Mouse (Mus musculus) inflammation-experienced regulatory T-cells, adult 6 months (primary cell): Measurements from ENCODE around the gene Rps19. TPM values are rescaled to one million over a fixed set of nuclear protein-coding genes. Genes with fewer than 3 reads are reported as not detected.
"Not testable (repeated sequence)": the region's sequence is repeated elsewhere in the genome, so short reads cannot be mapped to it uniquely, and the experiment has no call there.

Experiments used
- ATAC-seq: one replicate; pipeline ENCODE4 v1.8.0; 2017
- polyA plus RNA-seq, 3 experiments: library from polyadenylated mRNA; unstranded; fragments of 100-300 nt; shearing (Covaris generic); gene quantifications; one replicate each; pipeline ENCODE4 v1.2.1; 2017

Gene Rps19
- over 10,000 TPM in 2 of 3 experiments, 1,000 to 10,000 TPM in 1; 7,402 to 12,964 (median 12,716) TPM for polyA plus RNA-seq

DNA sequence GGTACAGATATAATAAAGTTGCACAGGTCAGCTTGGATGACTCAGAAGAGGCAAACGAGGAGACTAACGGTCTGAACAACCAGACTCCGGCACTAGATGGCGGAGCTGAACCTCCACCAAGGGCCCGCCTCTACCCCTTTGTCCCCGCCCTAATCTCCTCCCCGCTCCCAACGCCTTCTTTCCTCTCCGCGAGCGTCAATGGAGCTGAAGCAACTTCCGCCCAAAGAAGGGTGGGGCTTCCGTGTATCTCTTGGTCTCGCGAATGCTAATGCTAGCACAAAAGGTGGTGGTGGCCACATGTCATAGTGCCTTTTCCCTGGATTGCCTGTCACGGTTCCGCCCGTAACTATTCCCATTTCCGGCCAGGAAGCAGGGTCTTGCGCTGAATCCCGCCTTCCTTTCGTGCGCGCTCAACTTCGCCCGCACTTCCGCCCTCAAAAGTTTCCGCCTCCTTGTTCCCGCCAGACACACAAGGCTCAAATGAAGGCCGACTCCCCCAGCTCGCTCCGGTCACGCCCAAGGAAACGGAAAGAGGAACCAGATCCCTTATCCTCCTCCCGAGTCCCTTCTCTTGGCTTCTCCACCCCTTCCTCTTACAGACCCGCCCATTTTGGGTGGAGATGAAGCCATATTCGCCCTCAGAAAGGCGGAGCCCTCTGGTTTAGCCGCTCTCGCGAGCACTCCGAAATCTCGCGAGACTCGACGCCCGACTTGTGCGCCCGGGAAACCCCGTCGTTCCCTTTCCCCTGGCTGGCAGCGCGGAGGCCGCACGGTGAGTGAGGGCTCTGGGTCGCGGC, at the start of gene Rps19:
Rps19 (plus strand) TSS at position 476 of the 797 bp plus-strand sequence.
- peak; percentile 86 for ATAC-seq

DNA sequence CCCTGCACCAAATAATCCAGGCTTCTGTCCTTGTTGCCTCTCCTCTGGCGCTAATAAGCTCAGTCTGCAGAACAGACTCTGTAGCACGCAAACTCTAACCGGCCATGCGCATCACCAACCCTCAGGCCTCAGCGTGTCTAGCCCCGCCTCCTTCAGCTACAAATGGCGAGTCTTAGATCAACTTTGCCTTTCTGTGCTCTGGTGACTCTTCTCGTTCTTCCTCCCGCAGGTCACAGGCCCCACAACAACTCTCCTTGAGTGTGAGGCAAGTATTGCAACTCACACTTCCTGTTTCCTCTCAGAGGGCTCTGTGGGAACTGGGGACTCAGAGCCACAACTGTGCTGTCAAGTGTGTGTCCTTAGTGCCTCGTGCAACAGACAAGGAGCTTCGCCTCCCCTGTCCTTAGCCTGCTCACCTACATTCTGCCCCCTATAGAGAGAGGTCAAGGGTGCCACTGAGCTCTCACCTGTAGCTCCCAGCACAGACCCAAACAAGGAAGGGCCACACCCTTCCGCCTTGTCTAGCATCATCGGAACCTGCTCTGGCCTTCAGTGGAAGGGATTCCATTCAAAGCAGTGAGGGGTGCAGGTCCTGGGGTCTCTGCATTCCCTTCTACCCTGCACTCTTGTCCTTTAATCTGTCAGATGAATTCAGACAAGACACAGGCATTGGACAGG, 45.3 kb upstream of the Rps19 start:
- peak; percentile 93 for ATAC-seq

DNA sequence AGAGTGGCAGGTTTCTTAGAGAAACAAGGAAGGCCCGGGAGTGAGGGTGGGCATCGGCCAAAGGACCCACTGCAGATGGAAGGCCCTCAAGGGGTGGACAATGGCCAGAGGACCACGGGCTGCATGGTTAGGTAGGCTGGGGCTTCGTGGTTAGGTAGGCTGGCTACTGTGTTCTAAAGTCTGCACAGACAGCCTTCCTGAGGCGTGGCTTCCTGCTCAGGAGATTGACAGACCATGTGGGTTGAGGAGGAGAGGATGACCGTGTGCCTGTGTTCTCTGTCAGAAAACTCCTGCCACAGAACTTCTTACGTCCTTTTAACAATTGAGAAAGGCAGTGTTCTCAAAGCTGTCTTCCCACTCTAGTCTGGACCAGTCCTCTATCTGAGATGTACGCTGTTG, 44.8 kb upstream of the Rps19 start:
- ATAC-seq: no peak

DNA sequence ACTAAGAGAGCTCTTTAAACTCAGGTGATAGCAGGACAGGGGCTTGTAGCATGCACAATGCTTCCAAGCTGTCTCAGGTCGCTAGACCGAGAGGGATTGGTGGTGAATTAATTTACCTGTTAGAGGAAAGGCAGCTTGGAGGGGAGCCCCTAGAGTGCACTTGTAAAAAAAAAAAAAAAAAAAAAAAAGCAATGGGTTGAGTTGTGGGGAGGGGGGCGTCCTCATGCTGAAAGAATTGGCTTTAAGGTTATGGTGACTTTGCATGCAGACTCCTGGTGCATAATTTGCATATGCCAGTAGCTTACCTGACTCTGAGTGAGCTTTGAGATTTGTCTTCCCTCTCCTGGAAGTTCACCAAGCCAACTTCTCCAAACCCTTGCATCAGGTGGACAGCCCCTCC, 43.8 kb upstream of the Rps19 start:
- no peak for ATAC-seq

DNA sequence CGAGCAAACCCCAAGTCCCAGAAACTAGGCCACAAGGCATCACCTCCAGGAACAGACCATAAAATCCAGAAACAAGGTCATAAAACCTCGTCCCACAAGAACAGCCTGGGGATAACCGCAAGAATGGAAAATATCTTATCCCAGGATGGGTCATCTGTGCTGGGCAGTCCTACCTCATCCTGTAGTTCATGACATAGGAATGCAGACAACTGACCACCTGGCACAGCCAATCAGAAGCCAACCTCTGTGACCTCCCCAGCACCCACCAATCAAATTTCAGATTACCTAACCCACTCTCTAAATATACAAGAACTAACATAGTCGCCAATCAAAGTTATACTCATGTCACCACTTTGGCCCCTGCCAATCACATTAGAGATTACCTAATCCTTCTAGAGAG, 43.2 kb upstream of the Rps19 start:
- ATAC-seq: no peak

DNA sequence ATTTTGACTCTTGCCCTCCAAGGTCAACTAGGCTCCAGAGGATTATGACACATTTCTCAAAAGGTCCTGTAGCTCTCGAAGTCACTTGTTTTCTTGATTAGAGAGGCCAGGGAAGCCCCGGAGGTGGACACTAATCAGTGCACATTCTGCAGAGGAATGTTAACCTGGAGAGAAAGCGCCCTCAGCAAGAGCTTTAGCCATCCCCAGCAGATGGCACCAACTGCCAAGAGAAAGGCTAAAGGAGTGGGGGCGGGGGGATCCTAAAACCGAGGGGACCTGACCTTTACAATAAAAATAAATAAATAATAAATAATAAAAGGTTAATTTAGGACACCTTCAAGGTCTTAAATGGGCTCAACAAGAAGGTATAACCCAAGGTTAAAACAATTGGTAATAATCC, 40.0 kb upstream of the Rps19 start:
- no peak for ATAC-seq

DNA sequence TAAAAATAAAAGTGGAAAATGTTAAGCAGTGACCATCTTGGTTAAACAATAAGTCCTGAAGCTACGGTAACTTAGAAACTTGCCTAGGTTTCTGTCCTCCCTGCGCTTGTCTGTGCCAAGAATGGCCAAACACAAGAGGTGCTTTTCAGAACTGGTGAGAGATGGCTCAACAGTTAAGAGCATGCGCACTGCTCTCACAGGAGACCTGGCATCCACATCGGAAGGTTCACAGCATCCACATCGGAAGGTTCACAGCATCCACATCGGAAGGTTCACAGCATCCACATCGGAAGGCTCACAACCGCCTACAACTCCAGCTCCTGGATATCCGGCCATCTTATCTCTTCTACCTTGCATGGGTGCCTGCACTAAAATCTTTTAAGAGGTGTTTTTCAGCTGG, 39.0 kb upstream of the Rps19 start:
- no peak for ATAC-seq

DNA sequence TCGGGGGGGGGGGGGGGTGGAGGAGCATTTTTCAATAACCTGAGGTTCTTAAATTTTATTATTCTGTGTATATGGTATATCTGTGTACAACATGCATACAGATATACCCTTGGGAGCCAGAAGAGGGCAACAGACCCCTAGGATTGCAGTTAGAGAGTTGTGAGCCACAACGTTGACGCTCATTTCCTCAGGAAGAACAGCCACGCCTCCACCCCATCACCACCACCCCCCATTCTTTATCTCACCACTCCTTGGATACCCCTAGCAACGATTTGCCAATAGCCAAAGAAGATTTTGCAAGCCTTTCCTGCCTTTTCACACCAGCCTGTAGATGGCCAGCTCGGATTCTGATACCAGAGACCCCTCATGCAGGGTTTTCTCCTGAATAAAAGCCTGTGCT, 38.5 kb upstream of the Rps19 start:
- ATAC-seq: no peak

DNA sequence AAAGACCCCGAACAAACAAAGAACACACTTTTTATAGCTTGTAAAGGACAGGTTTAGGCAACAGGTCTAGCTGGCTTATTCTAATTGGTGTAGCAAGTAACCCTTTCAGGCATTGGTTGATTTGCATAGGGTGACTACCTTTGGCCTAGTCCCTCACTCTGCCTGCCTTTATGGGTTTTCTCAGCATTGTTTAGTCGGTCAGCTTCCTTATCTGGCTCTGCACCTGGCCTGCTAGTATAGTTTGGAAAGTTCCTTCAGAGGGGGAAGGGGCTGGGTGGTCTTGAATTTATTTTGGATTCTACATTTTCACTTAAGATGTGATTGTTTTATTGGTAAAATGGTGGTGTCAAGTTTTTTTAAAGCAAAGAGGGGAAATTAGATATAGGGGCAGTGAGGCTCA, 37.6 kb upstream of the Rps19 start:
- ATAC-seq: not testable (repeated sequence)

DNA sequence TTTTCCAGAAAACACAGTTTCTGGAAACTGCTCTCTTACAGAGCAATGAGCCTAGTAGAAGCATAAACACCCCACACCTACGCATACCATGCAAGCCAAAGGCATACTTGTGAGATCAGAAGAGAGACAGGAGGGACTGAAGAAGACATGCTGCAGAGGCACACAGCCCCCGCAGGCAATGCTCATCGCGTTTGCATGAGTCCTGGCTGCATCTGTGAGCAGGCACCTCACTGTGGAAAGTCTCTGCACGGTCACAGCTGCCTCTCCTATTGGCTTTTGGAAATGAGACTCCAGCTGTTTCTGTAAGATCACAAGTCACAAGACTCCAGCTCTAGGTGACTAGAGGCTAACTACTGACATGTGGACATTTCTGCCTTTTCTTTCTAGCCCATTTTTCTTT, 34.0 kb upstream of the Rps19 start:
- no peak for ATAC-seq

DNA sequence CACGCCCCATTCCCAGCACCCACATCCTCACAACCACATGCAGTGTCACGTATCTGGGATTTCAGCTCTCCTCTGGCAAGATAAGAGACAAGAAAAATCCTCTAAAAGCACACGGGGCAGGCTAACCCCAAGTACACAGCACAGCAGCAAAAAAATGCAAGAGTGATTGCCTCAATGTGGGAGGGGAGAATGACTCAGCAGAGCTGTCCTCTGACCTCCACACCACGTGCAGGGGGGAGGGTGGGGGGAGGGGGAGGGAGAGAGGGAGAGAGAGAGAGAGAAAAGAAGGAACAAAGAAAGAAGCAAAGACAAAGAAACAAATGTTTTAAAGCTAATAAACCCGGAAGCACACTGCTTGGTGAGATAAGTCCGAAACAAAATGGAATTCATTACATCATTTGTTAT, 33.3 kb upstream of the Rps19 start:
- no peak for ATAC-seq

DNA sequence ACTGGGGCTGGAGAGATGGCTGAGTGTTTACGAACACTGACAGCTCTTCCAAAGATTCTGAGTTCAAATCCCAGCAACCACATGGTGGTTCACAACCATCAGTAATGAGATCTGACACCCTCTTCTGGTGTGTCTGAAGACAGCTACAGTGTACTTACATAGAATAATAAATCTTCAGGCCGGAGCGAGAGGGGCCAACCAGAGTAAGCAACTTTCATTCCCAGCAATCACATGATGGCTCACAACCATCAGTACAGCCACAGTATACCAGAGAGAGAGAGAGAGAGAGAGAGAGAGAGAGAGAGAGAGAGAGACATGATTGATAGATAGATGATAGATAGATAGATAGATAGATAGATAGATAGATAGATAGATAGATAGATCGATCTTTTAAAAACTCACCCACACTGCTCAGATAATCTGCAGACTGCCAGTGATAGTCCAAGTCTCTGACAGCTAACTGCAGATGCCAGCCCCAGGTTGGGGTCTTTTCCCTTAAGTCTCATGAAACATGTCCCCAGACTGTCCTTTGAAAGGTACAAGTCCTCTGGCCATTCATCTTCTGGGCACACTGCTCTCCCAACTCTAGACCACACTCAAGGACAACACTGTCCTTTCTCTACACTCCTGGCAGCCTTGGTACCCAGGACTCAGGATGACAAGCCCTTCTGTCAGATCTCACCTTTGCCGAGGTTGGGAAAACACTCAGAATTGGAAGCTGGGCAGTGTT, 32.4 kb upstream of the Rps19 start:
- no peak for ATAC-seq

DNA sequence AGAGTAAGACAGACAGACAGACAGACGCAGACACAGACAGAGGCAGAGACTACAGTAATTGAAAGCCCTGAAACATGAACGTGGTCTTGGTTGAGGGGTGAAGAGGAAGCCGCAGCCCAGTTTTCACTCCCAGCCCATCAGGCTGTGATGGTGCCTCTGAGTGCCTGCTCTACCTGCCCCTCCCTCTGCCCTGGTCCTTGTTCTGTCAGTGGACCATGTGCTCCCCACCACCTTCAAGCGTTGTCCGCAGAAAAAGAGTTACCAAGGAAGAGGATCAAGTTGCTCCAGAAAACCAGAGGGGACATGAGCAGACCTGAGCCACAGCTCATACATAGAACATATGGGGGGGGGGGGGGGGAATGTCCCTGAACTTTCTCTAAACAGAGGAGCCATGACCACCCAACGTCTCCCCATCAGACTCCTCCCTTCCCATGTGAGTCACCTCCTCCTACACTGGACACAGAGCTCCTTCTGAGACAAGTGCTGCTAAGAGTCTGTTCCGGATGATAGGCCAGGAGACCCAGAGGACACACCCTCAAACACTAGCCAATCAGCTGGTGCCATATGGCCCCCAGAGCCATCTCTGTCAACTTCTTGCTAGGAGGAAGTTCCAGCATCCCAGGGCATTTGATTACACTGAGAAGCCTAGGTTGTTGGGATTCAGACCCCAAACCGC, 31.5 kb upstream of the Rps19 start:
- ATAC-seq: no peak

DNA sequence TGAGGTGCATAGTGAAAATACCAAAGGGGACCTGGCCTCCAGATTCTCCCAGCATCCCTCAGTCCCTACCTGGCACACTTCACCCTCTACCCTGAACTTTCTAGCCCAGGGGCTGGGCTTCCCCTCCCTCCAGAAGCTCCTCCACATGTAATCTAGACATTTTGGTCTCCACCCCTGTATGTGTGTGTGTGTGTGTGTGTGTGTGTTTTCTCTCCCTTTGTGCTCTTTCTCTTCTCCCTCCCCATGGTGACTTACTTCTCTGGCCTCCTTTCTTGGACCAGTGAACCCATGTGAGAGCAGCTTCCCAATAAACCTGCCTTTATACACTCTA, 31.0 kb upstream of the Rps19 start:
- ATAC-seq: no peak

DNA sequence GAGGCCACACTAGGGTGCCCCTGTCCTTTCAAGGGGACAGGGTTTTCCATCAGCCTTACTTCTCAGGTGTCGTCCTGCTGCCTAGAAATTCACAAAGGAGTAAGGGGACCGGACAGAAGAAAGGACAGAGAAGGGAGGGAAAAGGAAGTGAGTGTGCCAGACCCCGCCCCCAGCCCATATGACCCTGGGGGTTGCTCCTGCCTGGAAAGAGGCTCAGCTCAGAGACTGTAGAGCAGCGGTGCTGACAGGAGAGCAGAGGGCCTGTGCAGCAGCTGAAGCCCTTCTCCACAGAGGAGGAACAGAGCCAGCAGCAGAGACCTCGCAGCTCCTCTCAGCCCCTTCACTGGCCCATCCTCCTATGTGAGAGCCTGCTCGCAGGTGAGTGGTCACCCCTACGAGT, 30.5 kb upstream of the Rps19 start:
- ATAC-seq: no peak

DNA sequence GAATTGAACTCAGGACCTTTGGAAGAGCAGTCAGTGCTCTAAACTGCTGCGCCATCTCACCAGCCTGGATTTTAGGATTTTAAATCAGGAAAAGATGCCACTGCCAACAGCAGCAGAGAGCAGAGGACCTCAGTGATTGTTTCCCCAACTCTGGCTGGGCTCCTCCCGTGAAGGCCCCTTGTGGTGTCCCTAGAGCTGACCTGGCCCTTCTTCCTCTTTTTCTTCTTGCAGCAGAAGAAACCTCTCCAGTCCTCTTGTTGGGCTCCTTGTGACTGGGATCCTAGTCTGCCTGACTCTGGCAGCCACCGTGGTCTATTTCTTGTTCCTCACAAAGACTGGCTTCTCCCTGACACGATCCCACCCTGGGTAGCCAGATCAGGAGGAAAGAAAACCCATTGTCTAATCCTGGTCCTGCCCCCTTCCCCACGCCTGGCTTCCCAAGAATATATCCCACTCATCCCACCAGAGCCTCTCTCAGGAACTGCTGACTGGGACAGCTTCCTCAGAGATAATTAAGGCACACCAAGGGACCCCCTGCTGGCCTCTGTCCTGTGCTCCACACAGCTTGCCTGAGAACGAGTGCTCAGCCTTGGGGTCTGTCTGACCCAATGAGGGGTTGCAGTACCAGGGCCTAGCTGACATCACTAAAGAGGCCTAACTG, 27.6 kb upstream of the Rps19 start:
- no peak for ATAC-seq

DNA sequence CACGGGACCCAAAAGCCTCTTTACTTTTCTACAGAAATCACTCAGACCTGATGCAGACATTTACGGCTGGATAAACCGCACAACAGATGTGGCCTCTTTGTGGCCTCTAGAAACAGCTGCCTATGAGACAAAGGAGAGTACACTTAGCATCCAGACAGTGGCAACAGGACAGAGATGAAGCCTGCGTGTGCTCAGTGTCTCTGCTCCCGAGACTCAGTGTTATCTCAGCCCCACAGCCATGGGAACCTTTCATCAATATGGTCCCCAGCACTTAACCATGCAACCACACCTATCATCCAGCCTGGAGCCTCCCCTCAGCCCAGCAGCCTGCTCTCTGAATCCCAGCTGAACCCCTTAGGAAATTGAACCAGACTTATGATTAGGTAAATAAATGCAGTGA, 24.9 kb upstream of the Rps19 start:
- ATAC-seq: no peak

DNA sequence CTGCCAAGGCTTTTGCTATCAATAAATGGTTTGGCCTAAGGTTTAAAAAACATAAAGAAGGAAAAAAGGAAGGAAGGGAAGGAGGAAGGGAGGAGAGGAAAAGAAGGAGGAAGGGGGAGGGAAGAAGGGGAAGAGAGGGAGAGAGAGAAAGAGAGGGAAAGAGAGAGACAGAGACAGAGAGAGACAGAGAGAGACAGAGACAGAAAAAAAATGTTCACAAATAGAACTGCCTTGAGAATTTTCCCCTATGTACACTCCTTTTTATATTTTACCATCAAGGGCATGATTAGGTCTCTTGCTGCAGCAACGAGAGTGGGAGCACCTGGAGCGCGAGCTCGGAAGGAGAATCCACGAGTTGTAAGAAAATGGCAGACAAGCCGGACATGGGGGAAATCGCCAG, 22.3 kb upstream of the Rps19 start, which contains the start of gene Gm9844:
Gm9844 (plus strand) TSS at position 301 of the 400 bp plus-strand sequence.
- no peak for ATAC-seq

DNA sequence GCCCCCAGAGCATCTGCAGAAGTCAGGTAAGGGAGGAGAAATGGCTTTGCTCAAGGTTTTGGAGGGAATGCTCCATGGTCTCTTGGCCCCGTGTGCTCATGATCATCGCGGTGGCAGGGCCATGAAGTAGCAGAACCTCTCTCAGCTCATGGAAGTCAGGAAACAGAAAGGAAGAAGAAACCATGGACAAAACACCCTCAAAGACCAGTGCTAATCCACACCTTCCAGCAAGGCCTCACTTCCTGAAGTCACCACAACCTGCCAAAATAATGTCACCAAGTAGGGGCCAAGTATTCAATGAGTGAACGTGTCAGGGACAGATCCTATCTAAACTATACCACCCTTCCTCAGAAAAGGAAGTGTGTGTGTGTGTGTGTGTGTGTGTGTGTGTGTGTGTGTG, 21.3 kb upstream of the Rps19 start:
- ATAC-seq: no peak

DNA sequence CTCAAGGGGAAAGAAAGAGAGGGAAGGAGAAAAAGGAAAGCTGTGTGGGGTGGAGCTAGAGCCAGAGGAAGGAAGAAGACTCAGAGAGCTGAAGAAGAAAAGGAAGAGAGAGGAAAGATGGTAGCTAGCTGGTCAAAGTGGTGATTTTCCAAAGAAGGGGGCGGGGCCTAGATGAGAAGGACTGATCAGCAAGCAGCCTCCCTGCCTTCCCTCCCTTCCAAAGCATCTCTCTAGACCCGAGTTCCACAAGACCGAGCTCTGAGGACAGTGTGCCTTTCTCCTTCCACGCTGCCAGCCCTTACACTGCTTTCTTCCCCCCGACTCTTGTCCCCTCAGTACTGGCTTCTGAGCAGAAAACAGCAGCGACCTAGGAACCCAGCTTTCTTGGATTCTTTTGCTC, 20.0 kb upstream of the Rps19 start:
- no peak for ATAC-seq

DNA sequence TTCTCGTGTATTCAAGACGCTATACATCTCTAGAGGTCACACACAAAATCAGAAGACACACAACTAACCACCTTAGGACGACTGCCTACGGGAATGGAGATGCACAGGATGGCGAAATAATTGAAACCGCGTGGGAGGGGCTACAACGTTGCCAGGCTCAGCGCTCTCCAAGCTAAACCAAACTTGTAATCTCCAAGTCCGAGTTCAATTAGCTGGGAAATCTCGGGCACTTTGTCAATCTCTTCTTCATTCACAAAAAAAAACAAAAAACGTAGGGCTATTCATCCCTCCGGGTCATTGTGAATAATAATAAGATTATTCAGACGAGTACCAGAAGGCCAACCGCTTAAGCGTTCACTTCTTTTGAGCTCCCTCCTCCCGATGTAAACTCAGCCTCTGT, 15.1 kb upstream of the Rps19 start:
- no peak for ATAC-seq

DNA sequence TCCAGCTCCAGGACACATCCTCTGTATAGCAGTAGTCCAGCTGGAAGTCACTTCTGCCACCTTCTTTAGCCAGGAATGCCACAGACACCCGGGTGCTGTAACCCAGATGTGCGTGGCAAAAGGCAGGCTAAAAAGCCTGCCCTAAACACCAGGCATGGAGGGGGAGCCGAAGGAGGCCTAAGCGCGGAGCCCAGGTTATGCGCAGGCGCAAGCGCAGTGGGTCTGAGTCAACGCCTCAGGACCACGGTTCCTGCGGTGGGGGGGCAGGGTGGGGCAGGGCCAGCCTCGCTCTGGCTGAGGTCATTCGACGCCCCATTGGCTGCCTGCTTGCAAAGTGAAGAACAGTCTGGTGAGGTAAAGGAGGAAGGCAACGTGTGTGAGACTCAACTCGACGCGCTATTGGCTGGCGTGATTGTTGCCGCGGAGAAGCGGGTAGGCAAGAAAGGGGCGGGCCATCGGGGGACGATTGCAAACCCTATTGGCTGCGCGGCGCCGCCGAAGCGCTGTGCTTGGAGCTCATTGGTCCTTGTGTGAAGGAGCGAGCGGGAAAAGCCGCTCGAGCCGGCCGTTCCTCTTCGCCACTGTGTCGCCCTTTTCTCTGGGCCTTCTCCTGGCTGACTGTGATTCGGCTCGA, 14.5 kb upstream of the Rps19 start, which contains the start of the genes Lypd4 and Dmrtc2:
Lypd4 (minus strand) TSS at position 410 of the 634 bp plus-strand sequence.
Dmrtc2 (plus strand) TSS at position 526 of the 634 bp plus-strand sequence.
- no peak for ATAC-seq
